Mouse (Mus musculus) cortical plate, adult 2 months (tissue): Measurements from ENCODE around the gene Gpr153. TPM values are rescaled to one million over a fixed set of nuclear protein-coding genes. Genes with fewer than 3 reads are reported as not detected.

Source experiments
- H3K27ac ChIP-seq: fragments of 200-500 bp; 2 replicates; pipeline ENCODE4 v1.5.1; 2012; ENCODE audit warnings: low read length, control low read depth, inconsistent platforms; ENCODE audit not compliant: insufficient read depth
- H3K4me1 ChIP-seq: fragments of 200-500 bp; 2 replicates; pipeline ENCODE4 v1.6.1; 2011; ENCODE audit warnings: low read length; ENCODE audit not compliant: control insufficient read depth, insufficient read depth
- H3K4me3 ChIP-seq: fragments of 200-500 bp; 2 replicates; pipeline ENCODE4 v1.5.1; 2011; ENCODE audit warnings: mild to moderate bottlenecking, low read length, control low read depth; ENCODE audit not compliant: insufficient read depth
- CTCF ChIP-seq: fragments of 200-500 bp; IDR thresholded peaks from 2 replicates; pipeline ENCODE4 v1.5.1; 2011; ENCODE audit warnings: mild to moderate bottlenecking, control low read depth, low read length; ENCODE audit not compliant: insufficient read depth; ENCODE audit errors: extremely low read depth
- POLR2A ChIP-seq: fragments of 200-500 bp; IDR thresholded peaks from 2 replicates; pipeline ENCODE4 v1.6.1; 2011; ENCODE audit warnings: mild to moderate bottlenecking, low read length, control low read depth; ENCODE audit not compliant: insufficient read depth; ENCODE audit errors: extremely low read depth
- polyA plus RNA-seq: library from polyadenylated mRNA; depleted of rRNA; stranded (reverse); fragments of >200 nt; gene quantifications from 2 replicates; pipeline ENCODE4 v1.2.3, GENCODE M21; 2012

The Gpr153 gene
- polyA plus RNA-seq, 1 experiment, result 25.9 TPM

DNA sequence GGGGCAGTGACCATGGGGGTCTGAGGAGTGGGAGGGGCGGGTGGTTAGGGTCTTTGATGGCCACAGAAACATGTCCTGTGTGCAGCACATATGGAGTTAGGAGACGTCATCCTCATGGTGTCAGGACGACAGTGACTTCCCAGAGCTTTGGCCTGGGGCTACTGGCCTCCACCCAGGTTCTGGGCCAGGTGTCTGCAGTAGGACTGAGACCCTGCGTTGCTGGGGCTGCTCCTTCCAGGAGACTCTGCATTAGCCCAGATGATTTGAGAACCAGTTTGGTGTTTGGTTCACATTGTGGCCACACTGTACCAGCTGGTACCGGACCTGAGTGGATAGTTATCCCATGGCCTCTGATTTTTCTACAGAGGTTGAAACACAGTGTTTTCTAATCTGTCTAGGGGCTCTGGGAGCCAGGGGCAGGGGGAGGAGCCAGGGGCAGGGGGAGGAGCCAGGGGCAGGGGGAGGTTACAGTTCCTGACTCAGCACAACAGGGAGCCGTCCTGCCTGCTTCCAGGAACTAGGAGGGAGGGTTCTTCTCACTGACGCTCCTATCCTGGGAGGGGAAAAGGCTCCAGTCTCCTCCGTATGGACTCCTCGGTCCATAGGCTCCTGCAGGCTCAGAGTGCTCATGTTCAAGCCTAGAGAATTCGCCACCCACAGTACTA lies 10.4 kb upstream of the Gpr153 start:
- Histone ChIP-seq H3K27ac (no peak overlapping the region), H3K4me3 (no peak overlapping the region), H3K4me1 (peaks cover 4% of the 10 kb centered on the region; the same call in 1 of the 2 replicates)
- TF ChIP-seq CTCF, result no peak

- Histone ChIP-seq H3K4me3 (no peak overlapping the region), H3K4me1 (peaks cover 6% of the 10 kb centered on the region), H3K27ac (no peak overlapping the region)
- TF ChIP-seq CTCF (no peak), POLR2A (no peak)
These were observed 9.9 kb upstream of the Gpr153 start for GRCm38 (mm10) chr4:152264177-152264530.

DNA sequence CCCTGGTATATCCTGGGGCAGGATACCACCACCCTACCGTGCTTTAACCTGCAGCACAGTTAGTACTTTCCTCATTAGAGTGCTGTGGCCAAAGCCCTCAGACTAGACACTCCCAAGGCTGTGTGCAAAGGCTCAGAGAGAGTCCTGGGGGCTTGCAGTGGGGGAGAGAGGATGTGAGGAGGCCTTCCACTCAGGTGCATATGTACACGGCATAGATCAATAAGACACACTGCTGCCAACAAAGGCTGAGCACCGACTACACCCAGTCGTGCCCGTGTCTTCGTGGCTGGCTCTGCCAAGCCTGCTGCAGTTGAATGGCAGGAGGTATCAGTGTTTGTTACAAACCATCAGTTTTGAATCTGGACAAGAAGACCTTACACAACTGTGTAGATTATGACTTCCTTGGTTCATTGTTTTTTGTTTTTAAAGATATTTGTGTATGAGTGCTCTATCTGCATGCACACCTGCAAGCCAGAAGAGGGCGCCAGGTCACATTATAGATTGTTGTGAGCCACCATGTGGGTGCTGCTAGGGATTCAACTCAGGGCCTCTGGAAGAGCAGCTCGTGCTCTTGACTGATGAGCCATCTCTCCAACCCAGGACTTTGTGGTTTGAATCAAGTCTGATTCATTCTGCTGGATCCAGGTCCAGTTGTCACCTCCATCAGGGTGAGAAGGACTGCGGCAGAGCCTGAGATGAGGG lies 9.0 kb upstream of the Gpr153 start:
- no peak overlapping the region for H3K4me3 ChIP-seq
- TF ChIP-seq CTCF (peak; percentile 30), POLR2A (no peak)
- H3K27ac ChIP-seq, result no peak overlapping the region
- peaks cover 6% of the 10 kb centered on the region for H3K4me1 ChIP-seq

DNA sequence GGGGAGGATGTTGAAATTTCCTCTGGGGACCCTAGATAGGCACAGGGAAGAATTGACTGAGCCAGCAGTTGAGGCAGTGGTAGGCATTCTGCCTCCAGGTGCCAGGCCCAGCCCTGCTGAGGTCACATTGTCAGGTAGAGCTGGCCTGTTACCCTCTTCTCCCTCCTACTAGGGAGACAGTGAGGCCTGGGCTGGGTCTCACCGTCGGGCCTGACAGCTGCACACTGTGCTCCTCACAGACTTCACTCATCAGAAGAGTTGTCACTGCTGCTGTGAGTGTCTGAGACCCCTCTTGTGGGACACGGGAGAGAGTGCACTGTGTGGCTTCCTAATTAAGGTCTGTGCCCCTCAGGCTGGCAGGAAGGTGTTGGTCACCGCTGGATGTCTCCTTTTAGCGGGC lies 8.2 kb upstream of the Gpr153 start:
- Histone ChIP-seq H3K4me3 (no peak overlapping the region), H3K27ac (no peak overlapping the region), H3K4me1 (peaks cover 6% of the 10 kb centered on the region)
- TF ChIP-seq CTCF (no peak), POLR2A (no peak)

DNA sequence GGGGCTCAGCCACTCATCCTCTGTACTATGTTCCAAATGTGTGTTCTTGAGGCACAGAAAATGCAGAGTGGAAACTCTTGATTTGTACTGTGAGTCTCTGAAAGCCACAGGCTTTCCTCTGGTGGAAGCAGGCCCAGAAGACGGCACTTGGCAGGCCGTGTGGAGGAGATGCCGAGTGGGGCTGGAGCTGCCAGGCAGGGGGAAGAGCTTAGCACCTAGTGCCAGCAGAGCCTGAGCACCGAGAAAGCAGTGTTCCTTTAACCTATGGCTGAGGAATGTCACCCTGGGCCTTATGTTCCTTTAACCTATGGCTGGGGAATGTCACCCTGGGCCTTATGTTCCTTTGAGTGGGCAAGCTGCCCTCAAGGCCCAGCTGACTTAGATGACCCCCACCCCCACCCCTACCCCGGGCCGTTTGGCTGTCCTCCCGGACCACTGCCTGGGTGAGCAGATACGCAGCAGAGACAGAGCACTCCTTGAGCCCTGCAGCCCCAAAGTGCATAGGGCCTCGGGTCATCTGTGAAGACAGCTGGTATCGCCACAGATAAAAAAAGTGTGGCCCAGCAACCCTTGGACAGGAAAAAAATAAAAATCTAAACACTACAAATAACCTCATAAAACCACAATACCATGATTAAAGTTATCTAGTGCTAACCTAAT lies 7.7 kb upstream of the Gpr153 start:
- Histone ChIP-seq H3K4me3 (no peak overlapping the region), H3K4me1 (peaks cover 6% of the 10 kb centered on the region), H3K27ac (no peak overlapping the region)
- TF ChIP-seq POLR2A (no peak), CTCF (no peak)

- H3K4me3 ChIP-seq, result no peak overlapping the region
- H3K4me1 ChIP-seq, result peaks cover 6% of the 10 kb centered on the region
- TF ChIP-seq POLR2A, result no peak
- TF ChIP-seq CTCF, result no peak
- no peak overlapping the region for H3K27ac ChIP-seq
These were observed 6.2 kb upstream of the Gpr153 start for GRCm38 (mm10) chr4:152267748-152268369.

DNA sequence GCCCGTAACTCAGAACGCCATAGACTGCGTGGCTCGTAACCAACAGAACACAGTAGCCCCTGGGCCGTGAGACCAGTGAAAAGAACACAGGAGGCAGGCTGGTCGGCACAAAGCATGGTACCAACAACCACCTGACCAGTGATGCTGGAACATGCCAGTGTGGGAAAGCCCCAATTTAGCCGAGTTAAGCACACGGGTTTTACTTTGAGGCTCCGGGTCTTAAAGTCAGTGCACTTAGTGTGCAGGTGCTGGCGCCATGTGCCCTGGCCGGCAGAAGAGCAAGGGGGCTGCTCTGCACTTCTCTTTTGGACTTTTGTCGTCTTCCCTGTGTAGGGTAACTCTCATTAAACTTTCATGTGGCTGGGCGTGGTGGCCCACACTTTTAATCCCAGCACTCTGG lies 4.1 kb upstream of the Gpr153 start:
- no peak overlapping the region for H3K4me3 ChIP-seq
- no peak for TF ChIP-seq POLR2A
- no peak for TF ChIP-seq CTCF
- H3K4me1 ChIP-seq, result peaks cover 4% of the 10 kb centered on the region
- no peak overlapping the region for H3K27ac ChIP-seq

DNA sequence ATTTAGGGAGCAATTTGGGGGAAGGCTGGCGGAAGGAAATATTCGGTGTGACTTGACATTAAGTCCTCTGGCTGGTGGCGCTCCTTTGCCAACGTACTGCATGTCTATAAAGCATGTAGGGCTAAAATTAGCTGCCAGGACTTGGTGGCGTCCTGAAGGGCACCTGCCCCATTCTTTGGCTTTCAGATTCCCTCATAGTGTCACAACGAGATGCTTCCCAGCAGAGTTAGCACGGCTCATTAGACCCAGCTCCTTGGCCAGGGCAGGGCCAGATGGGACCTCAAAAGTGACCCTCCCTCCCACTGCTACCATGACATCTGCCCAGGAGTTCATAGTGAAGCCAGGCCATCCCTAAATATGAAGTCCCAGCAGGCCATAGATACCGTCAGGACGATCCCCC lies 3.4 kb upstream of the Gpr153 start:
- H3K27ac ChIP-seq, result no peak overlapping the region
- H3K4me1 ChIP-seq, result peaks cover 6% of the 10 kb centered on the region
- TF ChIP-seq POLR2A (no peak), CTCF (no peak)
- H3K4me3 ChIP-seq, result no peak overlapping the region

DNA sequence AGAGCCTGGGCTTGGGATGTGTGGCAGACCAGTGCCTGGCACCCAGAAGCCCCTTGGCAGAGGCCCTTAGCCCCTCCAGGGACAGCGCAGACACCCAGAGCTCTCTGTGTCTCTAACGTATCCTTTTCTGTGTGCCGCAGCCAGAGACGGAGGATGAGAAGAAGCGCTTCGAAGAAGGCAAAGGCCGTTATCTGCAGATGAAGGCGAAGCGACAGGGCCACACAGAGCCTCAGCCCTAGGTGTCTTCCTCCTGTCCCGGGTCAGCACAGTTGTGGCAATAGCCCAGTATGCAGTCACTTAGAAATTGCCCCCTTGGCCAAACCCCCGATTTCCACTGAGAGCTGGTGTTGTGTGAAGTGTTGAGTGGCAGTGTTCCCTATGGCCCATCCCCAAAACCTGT lies 2.7 kb upstream of the Gpr153 start:
- TF ChIP-seq POLR2A (no peak), CTCF (no peak)
- no peak overlapping the region for H3K4me3 ChIP-seq
- peaks cover 4% of the 10 kb centered on the region for H3K4me1 ChIP-seq
- H3K27ac ChIP-seq, result no peak overlapping the region

DNA sequence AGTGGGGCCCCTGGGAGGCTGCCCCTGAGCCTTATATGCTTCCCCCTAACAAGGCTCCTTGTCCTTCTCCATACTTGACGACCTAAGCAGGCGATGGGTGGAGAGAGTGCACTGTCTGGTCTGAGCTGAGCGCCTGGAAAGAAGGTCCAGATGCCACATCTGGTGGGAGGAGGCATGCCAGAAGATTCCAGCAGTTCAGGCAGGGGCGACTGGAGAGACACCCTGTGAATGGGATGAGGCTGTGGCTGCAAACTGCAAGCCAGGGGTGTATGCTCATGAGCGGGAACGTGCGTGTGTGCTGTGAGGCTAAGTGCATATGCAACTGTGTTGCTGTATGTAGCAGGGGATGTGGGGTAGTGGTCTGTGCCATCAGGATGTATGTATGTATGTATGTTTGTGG lies 2.0 kb upstream of the Gpr153 start:
- Histone ChIP-seq H3K4me3 (no peak overlapping the region), H3K27ac (no peak overlapping the region), H3K4me1 (peaks cover 4% of the 10 kb centered on the region)
- TF ChIP-seq POLR2A (no peak), CTCF (no peak)
